Mouse (Mus musculus) hindbrain, postnatal 0 days (tissue): ENCODE results near the gene Triobp. TPM values are rescaled to one million over a fixed set of nuclear protein-coding genes. Genes with fewer than 3 reads are reported as not detected.

Experiments used
- ATAC-seq: fragments of 200-750 bp; cut with Nextera tagmentation; 2 replicates; pipeline ENCODE4 v1.8.0; 2017; ENCODE audit warnings: mild to moderate bottlenecking, moderate TSS enrichment, moderate library complexity
- DNase-seq: peaks from one replicate; pipeline ENCODE4 v3.0.0-alpha.2; 2015; ENCODE audit warnings: low spot score
- H3K27ac ChIP-seq: fragments of 300-500 bp; sonication (generic); 2 replicates; pipeline ENCODE4 v1.5.1; 2014; ENCODE audit warnings: mild to moderate bottlenecking
- H3K27me3 ChIP-seq: fragments of 300-500 bp; sonication (generic); 2 replicates; pipeline ENCODE4 v1.6.1; 2014; ENCODE audit warnings: low read length, mixed read lengths; ENCODE audit not compliant: insufficient read depth
- H3K36me3 ChIP-seq: fragments of 300-500 bp; sonication (generic); 2 replicates; pipeline ENCODE4 v1.6.1; 2014; ENCODE audit warnings: low read length, mixed read lengths; ENCODE audit not compliant: insufficient read depth
- H3K4me1 ChIP-seq: fragments of 300-500 bp; sonication (generic); 2 replicates; pipeline ENCODE4 v1.6.1; 2014; ENCODE audit warnings: antibody characterized with exemption, low read length, mixed read lengths; ENCODE audit not compliant: insufficient read depth
- H3K4me2 ChIP-seq: fragments of 300-500 bp; sonication (generic); 2 replicates; pipeline ENCODE4 v1.6.1; 2014; ENCODE audit warnings: low read depth, mild to moderate bottlenecking, low read length, moderate library complexity, mixed read lengths
- H3K4me3 ChIP-seq: fragments of 300-500 bp; sonication (generic); 2 replicates; pipeline ENCODE4 v1.5.1; 2014; ENCODE audit warnings: low read length
- H3K9ac ChIP-seq: fragments of 300-500 bp; sonication (generic); replicated peaks from 2 replicates; pipeline ENCODE4 v1.6.1; 2014; ENCODE audit warnings: mild to moderate bottlenecking, low read length, moderate library complexity, mixed read lengths
- H3K9me3 ChIP-seq: fragments of 300-500 bp; sonication (generic); 2 replicates; pipeline ENCODE4 v1.6.1; 2016; ENCODE audit warnings: low read length, mixed read lengths
- CTCF ChIP-seq: IDR thresholded peaks from 2 replicates; pipeline ENCODE4 v1.5.1; 2016; ENCODE audit warnings: antibody characterized with exemption, control low read depth, low read depth
- WGBS: fragments of 180-500 bp; shearing (Covaris S2); extraction: QIAGEN DNeasy Blood & Tissue Kit; methylation state at CpG from one replicate; pipeline ENCODE4 v1.1.7; 2014; 5-methylcytosine and 5-hydroxymethylcytosine counted together
- polyA plus RNA-seq: library from polyadenylated mRNA; unstranded; fragments of >200 nt; fragmentation: Nextera tagmentation; extraction: Ambion mirVana; gene quantifications from 2 replicates; pipeline ENCODE4 v1.2.1, GENCODE M21; 2015
- total RNA-seq: library from RNA; depleted of rRNA; stranded (reverse); fragments of >200 nt; gene quantifications from 2 replicates; pipeline ENCODE4 v1.2.3, GENCODE M21; 2014

The Triobp gene
- total and polyA plus RNA-seq, 2 experiments from 2014 or later, result 20.7 to 57.6 TPM

DNA sequence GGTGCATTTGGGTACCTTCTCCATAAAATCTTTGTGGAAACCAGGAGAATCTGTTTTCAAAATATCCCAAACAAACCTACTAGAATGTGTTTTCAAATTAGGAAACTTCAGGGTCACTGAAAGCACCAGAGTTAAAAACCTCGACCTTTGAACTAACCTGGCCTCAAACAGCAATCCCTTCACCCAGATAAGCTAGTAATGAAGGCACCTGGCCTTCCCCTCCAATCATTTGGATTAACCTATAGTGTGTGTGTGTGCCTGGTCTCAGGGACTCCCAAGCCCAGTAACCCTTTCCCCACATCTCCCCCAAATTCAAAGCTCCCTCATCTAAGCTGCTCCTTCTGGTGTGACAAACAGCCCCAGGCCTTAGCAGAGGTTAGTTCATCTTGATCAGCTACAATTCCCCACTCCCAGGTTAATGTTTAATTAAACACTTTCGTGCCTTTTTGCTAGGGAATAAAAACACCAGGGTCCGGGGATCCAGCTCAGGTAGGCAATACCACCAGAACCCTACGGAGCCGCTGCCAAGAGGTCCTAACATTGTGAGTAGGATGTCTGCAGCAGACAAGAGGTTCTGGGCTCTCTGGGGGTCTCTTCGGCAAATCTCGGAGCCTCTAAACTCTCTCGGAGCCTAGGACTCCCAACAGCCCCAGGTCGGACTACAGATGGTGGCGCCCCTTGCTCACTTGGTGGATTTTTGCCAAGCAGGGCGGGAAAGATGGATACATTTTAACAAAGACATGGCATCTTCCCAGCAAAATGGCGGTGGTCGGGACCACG is 79.2 kb downstream of the Triobp start:
- TF ChIP-seq CTCF, result no peak
- WGBS, result 34% methylated on average over 14 of the region's 14 CpGs
- DNase-seq, result peak; percentile 78

DNA sequence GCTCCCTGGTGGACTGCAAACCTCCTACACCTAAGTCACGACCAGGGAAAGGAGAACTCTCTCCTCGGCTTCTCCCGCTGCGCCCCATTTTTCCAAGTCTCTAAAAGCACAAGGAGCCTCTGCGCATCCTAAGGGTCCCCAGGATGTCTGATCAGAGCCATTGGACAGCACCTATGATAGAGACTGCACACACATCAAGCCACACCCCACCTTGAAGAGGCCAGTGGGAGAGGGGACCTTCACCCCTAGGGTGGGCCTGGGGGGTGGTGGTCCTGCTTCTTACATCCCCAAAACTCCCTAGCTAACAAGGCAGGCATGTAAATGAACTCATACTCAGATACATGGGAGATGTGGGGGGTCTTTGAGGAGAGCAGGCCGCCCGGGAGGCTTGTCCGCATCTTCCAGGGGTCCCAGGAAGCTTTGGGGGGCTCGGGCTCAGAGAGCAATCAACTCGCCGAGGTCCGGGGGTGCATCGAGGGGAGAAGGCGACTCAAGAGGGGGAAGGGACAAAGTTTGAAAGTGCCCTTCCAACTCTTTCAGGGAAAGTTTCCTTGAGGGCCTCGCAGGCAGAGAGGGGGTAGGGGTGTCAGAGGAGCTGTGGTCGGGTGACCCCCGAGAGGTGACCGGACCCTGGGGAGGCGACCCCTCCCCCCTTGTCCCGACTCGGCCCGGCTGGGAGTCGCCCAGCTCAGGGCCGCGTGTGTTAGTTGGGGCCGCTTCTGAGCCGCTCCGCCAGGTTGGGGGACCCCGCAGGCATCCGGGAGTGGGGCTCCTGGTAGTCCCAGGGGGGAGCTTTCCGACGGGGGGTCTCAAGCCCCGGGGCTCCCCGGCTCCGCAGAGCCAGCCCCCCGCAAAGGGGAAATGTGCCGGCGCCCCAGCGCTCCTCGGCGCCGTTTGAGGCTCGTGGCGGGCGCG is 80.0 kb downstream of the Triobp start:
- ATAC-seq (no peak), DNase-seq (no peak)
- peak overlapping the region; percentile 99 for H3K9ac ChIP-seq
- no peak for TF ChIP-seq CTCF
- H3K4me2 ChIP-seq, result peak overlapping the region; percentile 97
- 4% methylated on average over 36 of the region's 46 CpGs for WGBS
- peak overlapping the region; percentile 97 for H3K27ac ChIP-seq
- H3K9me3 ChIP-seq, result no peaks in the 10 kb centered on the region
- H3K4me3 ChIP-seq, result peak overlapping the region; percentile 68
- no peaks in the 10 kb centered on the region for H3K27me3 ChIP-seq
- H3K4me1 ChIP-seq, result peaks cover 25% of the 10 kb centered on the region
- no peaks in the 10 kb centered on the region for H3K36me3 ChIP-seq

More for the DNA sequence above, 79.2 kb downstream of the Triobp start:
- Histone ChIP-seq H3K27me3 (no peaks in the 10 kb centered on the region), H3K36me3 (no peaks in the 10 kb centered on the region), H3K4me1 (peaks cover 25% of the 10 kb centered on the region), H3K4me3 (no peak overlapping the region), H3K9ac (peak overlapping the region; percentile 99), H3K27ac (peak overlapping the region; percentile 97; the same call in 1 of the 2 replicates), H3K9me3 (no peaks in the 10 kb centered on the region), H3K4me2 (peak overlapping the region; percentile 97)
- ATAC-seq, result no peak

DNA sequence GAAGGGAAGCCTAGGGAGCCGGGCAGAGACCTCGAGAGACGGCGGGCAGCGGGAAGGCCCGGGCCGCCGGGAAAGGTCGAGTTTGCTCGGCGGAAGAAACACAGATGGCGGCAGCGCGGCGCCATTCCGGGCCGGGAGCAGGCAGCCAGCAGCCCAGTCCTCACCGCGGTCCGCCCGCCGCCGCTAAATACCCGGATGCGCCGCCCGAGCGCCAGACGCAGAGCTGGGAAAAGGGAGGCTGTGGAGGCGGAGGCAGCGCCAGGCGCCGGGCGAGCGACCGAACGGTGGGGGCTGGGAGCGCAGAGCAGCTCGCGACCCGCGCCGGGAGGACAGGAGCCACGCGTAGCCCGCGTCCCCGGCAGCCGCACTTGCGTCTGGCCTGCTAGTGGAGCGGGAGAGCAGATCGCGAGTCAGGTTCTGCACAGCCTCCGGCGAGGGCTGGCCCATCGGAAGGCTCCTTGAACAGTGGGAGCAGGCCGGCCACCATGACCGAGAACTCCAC is 80.8 kb downstream of the Triobp start, which contains the start of gene H1f0:
Gene H1f0, plus strand, starts transcription at position 214 of the 502 bp plus-strand sequence.
- TF ChIP-seq CTCF, result no peak
- no peaks in the 10 kb centered on the region for H3K36me3 ChIP-seq
- H3K4me1 ChIP-seq, result peaks cover 25% of the 10 kb centered on the region
- H3K9me3 ChIP-seq, result no peaks in the 10 kb centered on the region
- ATAC-seq, result peak; percentile 85
- H3K27ac ChIP-seq, result peak within 1 kb of the TSS; percentile 97
- H3K27me3 ChIP-seq, result no peaks in the 10 kb centered on the region
- peak within 1 kb of the TSS; percentile 68 for H3K4me3 ChIP-seq
- WGBS, result under 1% methylated on average over 55 of the region's 58 CpGs
- DNase-seq, result peak; percentile 94
- H3K9ac ChIP-seq, result peak within 1 kb of the TSS; percentile 99
- H3K4me2 ChIP-seq, result peak within 1 kb of the TSS; percentile 97

DNA sequence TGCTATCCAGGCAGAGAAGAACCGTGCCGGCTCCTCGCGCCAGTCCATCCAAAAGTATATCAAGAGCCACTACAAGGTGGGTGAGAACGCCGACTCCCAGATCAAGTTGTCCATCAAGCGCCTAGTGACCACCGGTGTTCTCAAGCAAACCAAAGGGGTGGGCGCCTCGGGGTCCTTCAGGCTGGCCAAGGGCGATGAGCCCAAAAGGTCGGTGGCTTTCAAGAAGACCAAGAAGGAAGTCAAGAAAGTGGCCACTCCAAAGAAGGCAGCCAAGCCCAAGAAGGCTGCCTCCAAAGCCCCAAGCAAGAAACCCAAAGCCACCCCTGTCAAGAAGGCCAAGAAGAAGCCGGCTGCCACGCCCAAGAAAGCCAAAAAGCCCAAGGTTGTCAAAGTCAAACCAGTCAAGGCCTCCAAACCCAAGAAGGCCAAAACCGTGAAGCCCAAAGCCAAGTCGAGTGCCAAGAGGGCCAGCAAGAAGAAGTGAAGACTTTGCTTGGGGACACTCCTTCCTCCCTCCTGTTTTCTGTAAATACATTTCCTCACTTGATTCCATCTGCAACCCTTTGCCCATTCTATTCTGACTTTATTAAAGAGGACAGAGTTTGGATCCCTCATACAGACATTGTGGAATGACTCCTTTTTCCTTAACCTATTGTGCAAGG is 81.4 kb downstream of the Triobp start:
- peaks cover 25% of the 10 kb centered on the region for H3K4me1 ChIP-seq
- TF ChIP-seq CTCF, result no peak
- 19% methylated on average over 16 of the region's 16 CpGs for WGBS
- ATAC-seq (no peak), DNase-seq (no peak)
- H3K27ac ChIP-seq, result peak overlapping the region; percentile 97
- peak overlapping the region; percentile 68 for H3K4me3 ChIP-seq
- no peaks in the 10 kb centered on the region for H3K9me3 ChIP-seq
- no peaks in the 10 kb centered on the region for H3K36me3 ChIP-seq
- peak overlapping the region; percentile 97 for H3K4me2 ChIP-seq
- peak overlapping the region; percentile 99 for H3K9ac ChIP-seq
- H3K27me3 ChIP-seq, result no peaks in the 10 kb centered on the region

DNA sequence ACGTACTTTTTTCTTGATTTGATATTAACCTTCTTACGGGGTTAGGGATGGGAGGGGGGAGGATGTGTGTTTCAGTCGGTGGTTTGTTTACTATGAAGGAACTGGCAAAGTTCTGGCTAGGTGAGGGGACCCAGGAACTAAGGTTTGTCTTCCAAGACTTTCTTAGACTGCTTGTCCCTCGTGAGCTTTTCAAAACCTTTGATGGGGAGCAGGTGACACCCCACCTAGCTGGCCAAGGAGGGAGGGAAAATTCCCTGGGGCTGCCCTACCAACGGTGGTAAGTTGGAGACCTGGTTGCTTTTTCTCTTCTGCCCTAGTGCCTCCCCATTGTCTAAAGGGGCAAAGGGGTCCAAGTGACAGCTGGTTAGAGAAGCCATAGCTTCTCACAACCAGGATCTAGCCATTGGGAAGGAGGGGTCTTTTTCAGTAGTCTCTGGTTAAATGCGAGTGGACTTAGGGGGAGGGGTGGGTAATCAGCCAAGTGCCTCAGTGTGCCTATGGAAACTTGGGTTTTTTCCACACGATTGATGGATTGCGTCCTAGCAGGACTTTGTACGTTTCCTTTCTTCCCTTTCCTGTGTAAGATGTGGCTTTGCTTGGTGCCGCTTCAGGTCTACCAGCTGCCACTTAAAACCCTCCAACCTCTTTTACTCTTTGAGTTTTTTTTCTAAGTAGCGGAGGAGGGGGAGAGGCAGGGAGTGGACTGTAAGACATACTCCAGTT is 82.2 kb downstream of the Triobp start:
- H3K4me2 ChIP-seq, result peak overlapping the region; percentile 97
- no peak for ATAC-seq
- no peaks in the 10 kb centered on the region for H3K27me3 ChIP-seq
- peak overlapping the region; percentile 97; the same call in 1 of the 2 replicates for H3K27ac ChIP-seq
- H3K4me1 ChIP-seq, result peaks cover 25% of the 10 kb centered on the region
- H3K9ac ChIP-seq, result peak overlapping the region; percentile 99
- 4% methylated on average over 11 of the region's 11 CpGs for WGBS
- peak overlapping the region; percentile 68 for H3K4me3 ChIP-seq
- no peaks in the 10 kb centered on the region for H3K9me3 ChIP-seq
- peak; percentile 60 for DNase-seq
- TF ChIP-seq CTCF, result no peak
- H3K36me3 ChIP-seq, result no peaks in the 10 kb centered on the region
